Mouse (Mus musculus): ENCODE results near the gene Tenm3.

Gene Tenm3

GRCm38 (mm10) chr8:48843931-48844285 lies at the start of gene Tenm3:
TSS of gene Tenm3 (minus strand) at chr8:48843951.
- DNase-seq (ENCODE audit: low read depth): no peak

- DNase-seq (ENCODE audit: low read depth): no peak
Measured at GRCm38 (mm10) chr8:48890216-48890765, 46.5 kb upstream of the Tenm3 start.

- DNase-seq (ENCODE audit: low read depth): no peak
Measured at GRCm38 (mm10) chr8:48884270-48884669, 40.5 kb upstream of the Tenm3 start.

GRCm38 (mm10) chr8:48880585-48880984 lies 36.8 kb upstream of the Tenm3 start:
- DNase-seq (ENCODE audit: low read depth): no peak

GRCm38 (mm10) chr8:48865972-48866371 lies 22.2 kb upstream of the Tenm3 start:
- DNase-seq (ENCODE audit: low read depth): no peak

GRCm38 (mm10) chr8:48865485-48865884 lies 21.7 kb upstream of the Tenm3 start:
- DNase-seq (ENCODE audit: low read depth): no peak

GRCm38 (mm10) chr8:48850223-48851010 lies 6.7 kb upstream of the Tenm3 start:
- no peak for DNase-seq (ENCODE audit: low read depth)

- DNase-seq (ENCODE audit: low read depth): no peak
Measured at GRCm38 (mm10) chr8:48849091-48849616, 5.4 kb upstream of the Tenm3 start.

GRCm38 (mm10) chr8:48844961-48845360 lies 1.2 kb upstream of the Tenm3 start:
- no peak for DNase-seq (ENCODE audit: low read depth)

- no peak for DNase-seq (ENCODE audit: low read depth)
Measured at GRCm38 (mm10) chr8:48844370-48844905, 687 bp upstream of the Tenm3 start.

- no peak for DNase-seq (ENCODE audit: low read depth)
Measured at GRCm38 (mm10) chr8:48842991-48843930, 490 bp downstream of the Tenm3 start.

GRCm38 (mm10) chr8:48842516-48842990 lies 1.2 kb downstream of the Tenm3 start:
- DNase-seq (ENCODE audit: low read depth): no peak

GRCm38 (mm10) chr8:48842035-48842434 lies 1.7 kb downstream of the Tenm3 start:
- DNase-seq (ENCODE audit: low read depth): no peak

- no peak for DNase-seq (ENCODE audit: low read depth)
Measured at GRCm38 (mm10) chr8:48835745-48836144, 8.0 kb downstream of the Tenm3 start.

- DNase-seq (ENCODE audit: low read depth): no peak
Measured at GRCm38 (mm10) chr8:48827454-48827853, 16.3 kb downstream of the Tenm3 start.

- DNase-seq (ENCODE audit: low read depth): no peak
Measured at GRCm38 (mm10) chr8:48825666-48826065, 18.1 kb downstream of the Tenm3 start.

GRCm38 (mm10) chr8:48822291-48822690 lies 21.5 kb downstream of the Tenm3 start:
- no peak for DNase-seq (ENCODE audit: low read depth)

- no peak for DNase-seq (ENCODE audit: low read depth)
Measured at GRCm38 (mm10) chr8:48819962-48820361, 23.8 kb downstream of the Tenm3 start.

- no peak for DNase-seq (ENCODE audit: low read depth)
Measured at GRCm38 (mm10) chr8:48819348-48819747, 24.4 kb downstream of the Tenm3 start.

GRCm38 (mm10) chr8:48816941-48817340 lies 26.8 kb downstream of the Tenm3 start:
- DNase-seq (ENCODE audit: low read depth): no peak

GRCm38 (mm10) chr8:48812196-48812741 lies 31.5 kb downstream of the Tenm3 start:
- no peak for DNase-seq (ENCODE audit: low read depth)

- DNase-seq (ENCODE audit: low read depth): no peak
Measured at GRCm38 (mm10) chr8:48810615-48811014, 33.1 kb downstream of the Tenm3 start.

Measured in 416B (cell line).